Mouse (Mus musculus) granulocyte monocyte progenitor cell, adult 5-6 weeks (primary cell): Measurements from ENCODE around the gene Sulf2. TPM values are rescaled to one million over a fixed set of nuclear protein-coding genes. Genes with fewer than 3 reads are reported as not detected.

Source experiments
- ATAC-seq: replicated peaks from 2 replicates; pipeline ENCODE4 v1.8.0; 2016; ENCODE audit warnings: mild to moderate bottlenecking, moderate TSS enrichment, inconsistent platforms; ENCODE audit not compliant: poor library complexity, severe bottlenecking
- total RNA-seq, 2 experiments: library from RNA; stranded (forward) in 1 of 2; stranded (reverse) in 1 of 2; fragments of 200-712, 200-1000 nt in 1 of 2; fragments of >200 nt in 1 of 2; fragmentation: Nextera tagmentation in 1 of 2; gene quantifications; 2 replicates each; pipeline ENCODE4 v1.2.3; 2014 to 2017

Gene Sulf2
- total RNA-seq, 2 experiments from 2014 or later, result 0.26 to 1.9 TPM

DNA sequence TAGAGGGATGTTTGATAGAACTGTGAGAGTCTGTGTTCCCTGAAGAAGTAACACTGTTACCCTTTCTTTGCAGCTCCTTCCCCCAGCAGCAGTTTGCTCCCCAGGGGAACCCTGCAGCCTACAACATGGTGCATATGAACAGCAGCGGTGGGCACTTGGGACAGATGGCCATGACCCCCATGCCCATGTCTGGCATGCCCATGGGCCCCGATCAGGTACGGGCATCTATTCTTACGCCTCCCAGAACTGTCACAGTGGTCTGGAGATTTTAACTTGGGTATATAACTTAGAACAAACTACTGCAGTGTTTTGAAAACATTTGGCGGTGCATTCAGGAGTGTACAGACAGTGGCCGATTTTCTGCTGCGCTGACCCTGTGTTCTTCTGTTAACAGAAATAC is 85.7 kb downstream of the Sulf2 start:
- ATAC-seq, result no peak

DNA sequence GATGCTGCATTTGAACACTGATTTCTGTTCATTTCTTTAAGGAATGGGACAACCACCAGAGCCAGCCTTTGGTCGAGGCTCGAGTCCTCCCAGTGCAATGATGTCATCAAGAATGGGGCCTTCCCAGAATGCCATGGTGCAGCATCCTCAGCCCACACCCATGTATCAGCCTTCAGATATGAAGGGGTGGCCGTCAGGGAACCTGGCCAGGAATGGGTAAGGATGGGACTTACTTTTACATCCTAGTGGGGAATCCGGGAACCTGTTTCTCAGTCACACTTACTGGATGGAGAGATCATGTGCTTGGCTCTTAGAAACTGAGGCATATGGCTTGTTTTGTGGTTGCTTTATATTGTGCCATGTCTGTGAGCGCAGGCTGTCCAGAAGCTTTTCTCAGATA is 86.3 kb downstream of the Sulf2 start:
- ATAC-seq, result no peak

DNA sequence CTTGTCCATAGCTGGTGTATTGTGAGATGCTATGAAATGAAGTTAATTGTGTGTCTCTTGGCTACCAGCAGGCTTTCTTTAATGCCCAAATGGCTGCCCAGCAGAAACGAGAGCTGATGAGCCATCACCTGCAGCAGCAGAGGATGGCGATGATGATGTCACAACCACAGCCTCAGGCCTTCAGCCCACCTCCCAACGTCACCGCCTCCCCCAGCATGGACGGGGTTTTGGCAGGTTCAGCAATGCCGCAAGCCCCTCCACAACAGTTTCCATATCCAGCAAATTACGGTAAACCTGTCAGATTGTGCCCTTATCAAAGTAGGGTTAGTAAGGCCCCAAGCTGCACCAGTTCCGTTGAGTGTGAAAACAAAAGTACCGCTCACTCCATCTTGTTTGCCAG is 87.2 kb downstream of the Sulf2 start:
- no peak for ATAC-seq

DNA sequence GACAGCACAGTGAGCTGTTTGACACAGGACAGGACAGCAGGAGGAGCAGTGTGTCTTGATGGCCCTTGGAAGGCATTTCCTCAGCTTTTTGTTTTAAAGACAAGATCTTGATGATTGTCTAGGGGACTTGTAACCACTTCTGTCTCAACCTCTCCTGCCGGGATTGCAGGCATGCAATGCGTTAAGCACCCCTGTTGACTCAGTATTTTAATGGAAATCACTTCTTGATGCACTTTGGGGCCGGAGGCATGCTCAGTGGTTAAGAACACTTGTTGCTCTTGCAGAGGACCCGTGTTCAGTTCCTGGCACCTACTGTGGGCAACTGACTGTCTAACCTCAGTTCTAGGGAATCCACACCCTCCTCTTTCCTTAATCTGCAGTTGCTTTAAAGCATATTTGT is 89.0 kb downstream of the Sulf2 start:
- no peak for ATAC-seq

DNA sequence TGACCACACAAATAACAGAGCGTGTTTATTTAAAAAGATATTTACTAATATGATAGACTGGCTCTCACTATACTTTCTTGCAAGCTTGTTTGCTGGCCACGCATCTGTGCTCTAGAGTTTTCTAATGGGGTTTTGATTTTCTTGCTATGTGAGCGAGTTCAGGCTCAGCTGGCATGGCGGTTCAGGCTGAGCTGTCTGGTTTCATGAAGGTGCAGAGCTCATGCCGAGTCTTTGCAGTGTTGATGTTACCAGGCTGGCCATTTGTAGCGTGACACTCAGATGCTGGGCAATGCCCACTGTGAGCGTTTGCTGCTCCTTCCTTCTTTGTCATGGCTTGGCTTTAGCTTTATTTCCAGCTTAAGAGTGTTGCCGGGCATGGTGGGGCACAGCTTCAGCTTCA is 93.0 kb downstream of the Sulf2 start:
- ATAC-seq, result no peak

DNA sequence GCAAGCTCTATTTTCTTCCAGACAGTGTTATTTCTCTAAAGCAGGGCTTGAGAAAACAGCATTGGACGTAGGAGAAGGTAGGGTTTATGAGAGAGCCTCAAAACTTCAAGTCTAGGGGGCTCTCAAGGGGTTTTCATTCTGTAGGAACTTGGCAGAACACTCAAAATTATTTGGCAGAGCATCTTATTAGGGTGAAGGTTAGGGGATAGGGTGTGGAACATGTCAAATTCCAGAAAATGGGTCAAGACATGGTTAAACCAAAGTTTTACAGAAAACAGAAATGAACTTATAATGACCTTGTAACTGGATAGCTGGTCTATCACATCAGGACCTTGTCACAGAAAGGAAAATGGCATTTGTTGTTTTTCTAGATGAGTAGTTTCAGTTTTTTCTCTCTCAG is 93.5 kb downstream of the Sulf2 start:
- no peak for ATAC-seq

DNA sequence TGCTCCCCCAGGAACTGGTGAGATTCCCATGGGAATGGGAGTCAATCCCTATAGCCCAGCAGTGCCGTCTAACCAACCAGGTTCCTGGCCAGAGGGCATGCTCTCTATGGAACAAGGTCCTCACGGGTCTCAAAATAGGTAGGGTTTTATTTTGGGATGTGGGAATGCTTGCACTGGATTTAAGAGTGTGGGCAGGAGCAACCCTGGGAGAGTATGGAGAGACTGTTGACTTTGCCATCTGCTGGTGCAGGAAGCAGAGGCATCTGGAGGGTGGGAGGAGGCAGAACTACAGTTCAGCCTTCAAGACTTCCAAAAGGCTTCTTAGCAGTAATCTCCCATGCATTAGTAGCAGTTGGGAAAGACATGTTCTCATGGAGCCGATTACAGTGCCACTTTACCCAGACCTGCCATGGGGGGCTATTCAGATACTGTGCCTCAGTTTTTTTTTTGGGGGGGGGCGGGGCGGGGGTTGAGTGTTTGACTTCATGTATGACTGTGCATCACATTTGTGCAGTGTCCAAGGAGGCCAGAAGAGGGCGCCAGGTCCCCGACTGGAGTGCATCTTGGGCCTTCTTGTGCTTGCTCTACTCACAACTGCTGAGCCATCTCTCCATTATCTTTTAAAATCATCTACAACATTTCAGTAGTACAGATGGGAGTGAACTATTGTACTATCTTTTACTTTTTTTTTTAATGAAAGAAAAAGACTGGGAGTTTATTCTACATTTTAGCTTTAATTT is 95.6 kb downstream of the Sulf2 start:
- peak; percentile 48; the same call in 1 of the 2 replicates for ATAC-seq

DNA sequence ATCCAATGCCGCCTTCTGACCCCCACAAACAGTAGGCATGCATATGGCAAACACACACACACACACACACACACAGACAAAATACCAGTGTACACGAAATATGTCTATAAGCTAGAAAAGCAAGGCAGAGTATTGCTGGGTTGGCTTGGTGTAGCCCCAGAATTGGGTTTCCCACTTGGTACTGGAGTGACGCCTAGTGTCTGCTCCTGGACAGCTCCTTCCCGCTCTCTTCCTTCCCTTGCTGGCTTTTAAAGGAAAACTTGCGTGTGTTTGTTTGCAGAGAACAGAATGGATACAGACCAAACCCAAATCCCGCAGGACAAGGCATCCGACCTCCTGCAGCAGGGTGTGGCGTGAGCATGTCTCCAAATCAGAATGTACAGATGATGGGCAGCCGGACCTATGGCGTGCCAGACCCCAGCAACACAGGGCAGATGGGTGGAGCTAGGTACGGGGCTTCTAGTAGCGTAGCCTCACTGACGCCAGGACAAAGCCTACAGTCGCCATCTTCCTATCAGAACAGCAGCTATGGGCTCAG is 101.4 kb downstream of the Sulf2 start:
- no peak for ATAC-seq

DNA sequence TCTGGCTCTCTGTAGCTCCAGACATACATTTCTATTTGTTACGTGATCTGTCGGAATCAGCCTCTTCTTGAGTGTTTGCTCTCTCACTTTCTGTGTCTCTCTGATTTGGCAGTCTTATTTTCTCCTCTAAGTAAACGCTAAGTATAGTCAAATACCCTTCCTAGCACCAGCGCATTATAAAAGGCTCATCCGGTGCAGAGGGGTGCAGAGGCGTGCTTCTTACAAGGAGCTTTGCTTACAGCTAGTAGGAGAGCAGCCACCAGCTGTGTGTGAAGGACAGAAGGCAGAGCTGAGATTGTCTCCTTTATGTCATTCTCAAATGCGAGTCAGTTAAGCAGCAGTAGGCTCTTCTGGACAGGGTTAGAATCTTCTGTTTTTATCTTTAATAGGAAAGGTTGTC is 103.5 kb downstream of the Sulf2 start:
- no peak for ATAC-seq

DNA sequence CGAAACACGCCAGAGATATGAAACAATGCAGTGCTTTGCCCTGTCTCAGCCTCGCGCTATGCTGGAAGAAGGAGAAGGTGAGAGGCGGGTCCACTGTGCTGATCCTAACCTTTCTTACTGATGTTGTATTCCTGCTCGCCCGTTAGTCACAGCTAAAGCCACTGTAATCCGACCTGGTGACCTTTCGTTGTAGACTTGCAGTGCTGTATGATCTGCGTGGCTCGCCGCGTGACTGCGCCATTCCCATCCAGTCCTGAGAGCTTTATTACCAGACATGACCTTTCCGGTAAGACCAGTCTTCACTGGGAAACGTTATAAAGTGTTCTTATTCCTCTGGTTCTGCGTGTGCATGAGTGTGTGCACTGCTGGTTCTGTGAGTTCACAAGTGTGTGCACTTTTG is 104.0 kb downstream of the Sulf2 start:
- ATAC-seq, result no peak

DNA sequence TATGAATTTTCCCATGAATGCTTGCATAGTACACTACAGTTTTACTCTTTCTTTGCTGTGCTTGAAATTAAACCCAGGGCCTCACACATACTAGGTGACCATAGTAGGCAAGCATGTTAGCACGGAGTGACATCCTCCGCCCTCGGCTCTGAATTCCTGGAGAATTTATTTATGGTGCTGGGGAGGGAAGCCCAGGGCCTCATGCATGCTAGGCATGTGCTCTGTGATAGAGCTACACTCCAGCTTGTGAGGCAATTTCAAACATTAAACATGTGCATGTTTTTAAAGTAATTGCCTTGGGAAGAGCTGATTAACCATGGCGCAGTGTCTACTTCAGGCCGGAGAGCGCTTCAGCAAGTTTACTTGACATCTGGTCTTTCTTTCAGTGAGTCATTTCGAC is 106.6 kb downstream of the Sulf2 start:
- no peak for ATAC-seq

DNA sequence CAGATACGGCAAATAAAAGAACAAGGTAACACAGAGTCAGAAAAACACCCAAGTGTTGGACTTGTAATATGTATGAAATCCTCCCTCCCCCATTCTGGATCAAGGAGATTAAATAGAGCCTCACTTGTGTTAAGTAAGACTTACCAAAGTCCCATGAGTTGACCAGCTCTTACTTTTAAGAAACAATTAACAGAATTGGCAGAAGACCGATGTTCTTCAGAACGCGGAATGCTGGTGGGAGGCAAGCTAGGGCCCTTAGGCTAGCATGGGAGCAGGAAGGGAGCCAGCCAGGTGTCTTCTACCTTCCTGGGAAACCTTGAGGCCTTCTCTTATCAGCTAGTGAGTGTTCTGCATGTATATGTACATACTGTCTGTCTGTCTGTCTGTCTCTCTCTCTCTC is 107.5 kb downstream of the Sulf2 start:
- ATAC-seq, result no peak

DNA sequence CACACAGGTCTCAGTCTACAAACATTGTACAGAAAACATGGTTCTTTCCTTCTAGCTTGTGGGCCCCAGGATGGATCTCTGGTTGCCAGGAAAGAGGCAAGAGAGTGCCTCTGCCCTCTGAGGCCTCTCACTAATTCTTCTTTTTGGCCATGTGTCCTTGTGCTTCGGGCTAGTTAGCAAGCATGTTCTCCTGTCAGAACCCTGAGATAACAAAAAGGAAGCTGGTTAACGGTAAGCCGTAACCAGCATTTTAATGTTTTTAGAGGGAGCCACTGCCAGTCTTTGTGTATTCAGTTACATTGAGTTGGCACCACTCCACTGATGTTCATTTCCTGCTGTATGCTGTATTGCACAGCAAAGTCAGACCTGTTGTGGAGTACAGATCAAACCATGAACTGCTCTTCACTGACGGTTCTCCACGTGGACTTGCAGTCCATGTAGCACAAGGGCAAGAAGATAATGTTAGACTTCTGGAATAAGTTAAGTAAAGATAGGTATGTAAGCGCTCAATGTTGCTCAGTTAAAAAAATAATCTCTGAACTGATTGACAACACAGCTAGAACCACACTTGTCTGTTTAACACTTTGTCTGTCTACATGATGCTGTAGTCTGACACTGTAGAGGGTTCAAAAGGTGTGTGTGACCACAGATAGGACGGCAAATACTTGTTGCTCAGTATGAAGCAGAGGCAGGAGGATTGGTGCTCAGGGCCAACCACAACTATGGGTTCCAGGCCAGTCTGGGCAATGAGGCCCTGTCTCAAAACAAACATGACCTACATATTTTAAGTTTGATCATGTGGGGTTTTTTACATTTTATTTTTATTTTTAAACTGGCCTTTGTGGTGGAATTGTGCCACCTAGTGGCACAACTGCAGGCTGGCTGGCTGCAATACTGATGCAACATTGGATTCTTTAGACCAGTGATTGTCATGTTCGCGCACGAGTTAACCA is 109.6 kb downstream of the Sulf2 start:
- peak; percentile 29; the same call in 1 of the 2 replicates for ATAC-seq

DNA sequence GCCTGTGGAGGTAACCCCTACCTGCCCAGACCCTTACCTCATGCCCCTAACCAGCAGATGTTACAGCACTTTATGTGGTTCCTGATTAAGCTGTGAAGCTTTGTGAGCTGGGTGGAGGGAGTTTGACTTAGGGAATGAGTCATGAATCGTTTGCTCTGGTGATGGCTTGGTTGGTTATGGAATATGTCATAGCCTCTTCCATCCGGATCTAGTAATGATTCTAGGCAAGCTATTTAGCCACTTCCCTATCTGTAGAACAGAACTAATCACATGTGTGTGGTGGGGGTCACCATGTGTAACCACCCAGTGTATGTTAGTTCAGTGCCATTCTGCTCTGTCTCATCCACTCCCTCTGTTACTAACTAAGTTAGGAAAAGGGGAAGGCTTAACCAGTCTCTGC is 110.5 kb downstream of the Sulf2 start:
- ATAC-seq, result peak; percentile 87

DNA sequence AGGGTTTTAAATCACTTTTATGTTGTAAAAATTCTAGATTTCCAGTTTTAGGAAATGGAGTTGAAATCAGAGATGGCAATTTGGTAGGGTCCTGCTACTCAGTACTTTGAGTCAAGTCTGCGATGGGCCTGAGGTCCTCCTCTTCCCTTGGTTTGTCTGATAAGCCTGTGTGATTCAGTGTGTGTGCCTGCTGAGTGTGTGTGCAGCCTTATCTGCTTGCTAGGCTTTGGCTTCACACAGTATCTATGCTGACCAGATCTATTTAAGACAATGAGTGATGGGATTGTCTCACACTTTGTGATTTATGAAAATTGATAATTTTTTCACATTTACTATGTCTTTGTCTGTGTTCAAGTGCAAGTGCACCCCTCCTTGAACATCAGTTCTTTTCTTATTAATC is 112.9 kb downstream of the Sulf2 start:
- ATAC-seq, result no peak

DNA sequence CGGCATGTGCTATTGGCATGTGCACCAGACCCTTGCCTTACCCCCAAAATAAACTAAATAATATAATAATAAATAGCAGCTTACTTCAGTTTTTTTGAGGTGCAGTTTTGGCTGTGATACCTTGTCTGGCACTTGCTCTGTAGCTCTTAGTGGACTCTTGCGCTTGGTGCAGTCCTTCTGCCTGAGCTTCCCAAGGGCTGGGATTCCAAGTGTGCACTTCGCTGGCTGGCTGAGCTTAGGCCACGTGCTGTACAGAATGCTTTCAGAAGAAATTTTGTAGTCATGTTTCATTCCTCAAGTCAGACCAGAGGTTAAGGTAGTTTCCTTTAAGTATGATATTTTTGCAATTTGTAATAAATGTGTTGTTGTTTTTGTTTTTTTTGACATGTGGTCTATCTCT is 115.8 kb downstream of the Sulf2 start:
- no peak for ATAC-seq

DNA sequence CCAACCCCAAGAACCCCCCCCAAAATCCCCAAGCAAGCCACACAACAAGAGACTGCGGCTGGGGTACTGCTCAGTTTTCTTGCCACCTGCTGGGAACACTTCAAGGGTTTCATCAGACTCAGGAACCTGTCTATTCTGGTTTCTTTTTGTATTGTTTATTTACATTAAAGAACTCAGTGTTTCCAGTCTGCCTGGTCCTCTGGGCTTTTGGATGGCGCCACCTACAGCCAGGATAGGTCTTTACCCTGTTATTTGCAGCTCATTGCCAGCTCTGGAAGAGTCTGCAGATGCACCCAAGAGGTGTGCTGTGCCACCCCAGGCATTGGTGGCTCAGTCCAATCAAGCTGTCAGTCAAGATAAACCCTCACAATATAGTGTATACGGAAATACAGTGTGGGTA is 119.7 kb downstream of the Sulf2 start:
- ATAC-seq, result peak; percentile 49

DNA sequence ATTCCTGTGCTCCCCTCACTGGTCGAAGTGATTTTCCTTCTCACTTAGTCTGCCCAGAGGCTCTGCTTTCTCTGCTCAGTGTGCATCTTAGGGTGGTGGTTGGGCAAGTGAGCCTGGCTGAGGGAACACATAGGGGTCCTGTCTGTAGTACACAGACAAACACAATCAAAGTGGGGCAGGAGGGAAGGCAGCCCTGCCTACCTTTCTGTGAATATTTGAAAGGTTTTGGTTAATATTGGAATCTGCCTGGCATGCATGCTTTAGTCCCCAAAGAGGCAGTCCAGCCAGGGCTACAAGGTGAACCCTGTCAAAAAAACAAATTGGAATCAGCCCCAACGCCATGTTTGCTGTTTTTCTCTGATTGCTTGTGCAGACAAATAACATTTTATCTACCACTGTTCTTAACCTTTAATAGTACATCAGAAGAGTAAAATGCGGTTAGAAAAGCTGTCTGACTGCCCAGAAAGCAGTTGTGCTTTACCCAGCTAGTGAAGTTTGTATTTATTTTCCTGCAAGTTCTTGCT is 120.4 kb downstream of the Sulf2 start:
- no peak for ATAC-seq

DNA sequence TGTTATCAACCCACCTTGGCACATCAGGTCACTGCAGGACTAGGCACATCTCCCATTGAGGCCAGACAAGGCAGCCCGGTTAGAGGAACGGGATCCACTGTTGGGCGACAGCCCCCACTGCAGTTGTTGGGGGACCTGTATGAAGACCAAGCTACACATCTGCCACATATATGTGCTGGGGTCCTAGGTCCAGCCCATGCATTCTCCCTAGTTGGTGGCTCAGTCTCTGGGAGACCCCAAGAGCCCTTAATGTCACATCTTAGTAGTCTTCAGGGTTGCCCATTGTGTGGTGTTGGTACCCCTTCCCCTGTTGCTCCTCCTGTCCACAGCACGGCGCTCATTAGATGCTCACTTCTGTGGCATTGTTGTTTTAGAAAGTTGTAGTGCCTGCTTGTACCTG is 122.8 kb downstream of the Sulf2 start:
- no peak for ATAC-seq

DNA sequence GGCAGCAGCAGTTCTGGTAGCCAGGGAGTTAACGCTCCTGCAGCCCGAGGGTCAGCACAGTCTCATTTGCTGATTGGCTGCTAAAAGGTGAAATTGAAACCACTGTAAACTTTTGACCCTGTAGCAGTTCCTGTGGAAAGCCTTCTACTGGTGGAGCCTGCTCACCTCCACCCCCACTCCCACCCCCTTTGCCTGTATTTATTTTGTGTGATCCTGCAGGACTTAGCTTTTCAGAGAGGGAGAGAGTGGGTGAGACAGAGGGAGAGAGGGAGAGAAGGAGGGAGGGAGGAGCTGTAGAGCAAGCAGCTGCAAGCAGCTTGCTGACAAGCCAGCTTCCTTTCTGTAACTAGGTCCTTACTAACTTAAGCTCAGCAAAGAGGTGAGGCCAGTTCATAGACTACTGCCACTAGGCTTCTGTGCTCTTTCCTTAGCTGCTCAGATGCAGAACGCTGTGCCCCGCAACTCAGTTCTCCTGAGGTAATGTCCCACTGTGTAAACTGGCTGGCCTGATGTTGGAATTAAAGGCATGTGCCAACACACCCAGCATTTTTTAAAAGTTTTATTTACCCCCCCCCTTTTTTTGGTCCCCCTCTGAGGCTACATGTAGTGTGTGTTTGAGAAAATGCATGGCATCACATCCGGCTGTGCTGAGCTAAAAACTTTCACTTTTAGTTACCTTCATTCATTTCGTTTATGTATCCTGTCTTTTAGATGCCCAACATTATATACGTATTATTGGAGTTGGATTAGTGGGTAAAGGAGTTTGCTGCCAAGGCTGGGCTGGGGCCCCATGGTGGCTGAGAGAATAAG is 124.1 kb downstream of the Sulf2 start:
- peak; percentile 76 for ATAC-seq
